Mouse (Mus musculus): ENCODE measurements around the gene Aipl1. TPM values are rescaled to one million over a fixed set of nuclear protein-coding genes. Genes with fewer than 3 reads are reported as not detected.

Aipl1 gene
- polyA plus RNA-seq, 1 experiment, result not detected

- 18% methylated on average over 45 of the region's 45 CpGs for WGBS
- Histone ChIP-seq H3K4me3 (ENCODE audit: insufficient read depth, low read depth, low read length) (no peak overlapping the region), H3K27ac (ENCODE audit: insufficient read depth, low read depth, low read length) (no peak overlapping the region), H3K4me1 (ENCODE audit: control insufficient read depth, insufficient read depth, low read length) (no peaks in the 10 kb centered on the region), H3K27me3 (replicated peaks; ENCODE audit: control insufficient read depth, insufficient read depth, low read length) (no peaks in the 10 kb centered on the region), H3K36me3 (ENCODE audit: control insufficient read depth, insufficient read depth, low read length) (no peaks in the 10 kb centered on the region)
- no peak for DNase-seq
- TF ChIP-seq CTCF (conservative IDR thresholded peaks at IDR 0.05; ENCODE audit: insufficient read depth, insufficient read length, low read depth, low read length) (no peak; the same call in 1 of the 2 replicates), POLR2A (IDR thresholded peaks at IDR 0.05; ENCODE audit: low read depth, low read length) (no peak)
These were observed 13.9 kb upstream of the Aipl1 start for GRCm38 (mm10) chr11:72050895-72051858.

GRCm38 (mm10) chr11:72050168-72050894 lies 13.0 kb upstream of the Aipl1 start:
- DNase-seq, result no peak
- no peak for TF ChIP-seq CTCF (conservative IDR thresholded peaks at IDR 0.05; ENCODE audit: insufficient read depth, insufficient read length, low read depth, low read length)
- TF ChIP-seq POLR2A (IDR thresholded peaks at IDR 0.05; ENCODE audit: low read depth, low read length), result no peak
- H3K4me3 ChIP-seq (ENCODE audit: insufficient read depth, low read depth, low read length), result no peak overlapping the region

GRCm38 (mm10) chr11:72049171-72049759 lies 12.0 kb upstream of the Aipl1 start:
- Histone ChIP-seq H3K4me3 (ENCODE audit: insufficient read depth, low read depth, low read length) (no peak overlapping the region), H3K36me3 (ENCODE audit: control insufficient read depth, insufficient read depth, low read length) (no peaks in the 10 kb centered on the region), H3K27me3 (replicated peaks; ENCODE audit: control insufficient read depth, insufficient read depth, low read length) (no peaks in the 10 kb centered on the region), H3K27ac (ENCODE audit: insufficient read depth, low read depth, low read length) (no peak overlapping the region), H3K4me1 (ENCODE audit: control insufficient read depth, insufficient read depth, low read length) (no peaks in the 10 kb centered on the region)
- 87% methylated on average over 8 of the region's 8 CpGs for WGBS
- no peak for TF ChIP-seq POLR2A (IDR thresholded peaks at IDR 0.05; ENCODE audit: low read depth, low read length)
- TF ChIP-seq CTCF (conservative IDR thresholded peaks at IDR 0.05; ENCODE audit: insufficient read depth, insufficient read length, low read depth, low read length), result no peak
- DNase-seq, result no peak

More at GRCm38 (mm10) chr11:72050168-72050894, 13.0 kb upstream of the Aipl1 start:
- Histone ChIP-seq H3K27me3 (replicated peaks; ENCODE audit: control insufficient read depth, insufficient read depth, low read length) (no peaks in the 10 kb centered on the region), H3K36me3 (ENCODE audit: control insufficient read depth, insufficient read depth, low read length) (no peaks in the 10 kb centered on the region), H3K27ac (ENCODE audit: insufficient read depth, low read depth, low read length) (no peak overlapping the region), H3K4me1 (ENCODE audit: control insufficient read depth, insufficient read depth, low read length) (no peaks in the 10 kb centered on the region)
- WGBS, result 41% methylated on average over 14 of the region's 14 CpGs

- H3K36me3 ChIP-seq (ENCODE audit: control insufficient read depth, insufficient read depth, low read length), result no peaks in the 10 kb centered on the region
- H3K27ac ChIP-seq (ENCODE audit: insufficient read depth, low read depth, low read length), result no peak overlapping the region
- no peaks in the 10 kb centered on the region for H3K27me3 ChIP-seq (replicated peaks; ENCODE audit: control insufficient read depth, insufficient read depth, low read length)
- no peak for DNase-seq
- TF ChIP-seq CTCF (conservative IDR thresholded peaks at IDR 0.05; ENCODE audit: insufficient read depth, insufficient read length, low read depth, low read length) (no peak), POLR2A (IDR thresholded peaks at IDR 0.05; ENCODE audit: low read depth, low read length) (no peak)
- H3K4me3 ChIP-seq (ENCODE audit: insufficient read depth, low read depth, low read length), result no peak overlapping the region
- WGBS, result 87% methylated on average over 6 of the region's 6 CpGs
- H3K4me1 ChIP-seq (ENCODE audit: control insufficient read depth, insufficient read depth, low read length), result no peaks in the 10 kb centered on the region
These were observed 11.4 kb upstream of the Aipl1 start for GRCm38 (mm10) chr11:72048730-72049129.

GRCm38 (mm10) chr11:72044231-72044630 lies 6.9 kb upstream of the Aipl1 start:
- TF ChIP-seq POLR2A (IDR thresholded peaks at IDR 0.05; ENCODE audit: low read depth, low read length) (no peak), CTCF (conservative IDR thresholded peaks at IDR 0.05; ENCODE audit: insufficient read depth, insufficient read length, low read depth, low read length) (no peak)
- Histone ChIP-seq H3K4me3 (ENCODE audit: insufficient read depth, low read depth, low read length) (no peak overlapping the region), H3K4me1 (ENCODE audit: control insufficient read depth, insufficient read depth, low read length) (no peaks in the 10 kb centered on the region), H3K36me3 (ENCODE audit: control insufficient read depth, insufficient read depth, low read length) (no peaks in the 10 kb centered on the region), H3K27me3 (replicated peaks; ENCODE audit: control insufficient read depth, insufficient read depth, low read length) (no peaks in the 10 kb centered on the region), H3K27ac (ENCODE audit: insufficient read depth, low read depth, low read length) (no peak overlapping the region)
- 78% methylated on average over 3 of the region's 3 CpGs for WGBS
- DNase-seq, result no peak

- H3K4me1 ChIP-seq (ENCODE audit: control insufficient read depth, insufficient read depth, low read length), result no peaks in the 10 kb centered on the region
- H3K27ac ChIP-seq (ENCODE audit: insufficient read depth, low read depth, low read length), result no peak overlapping the region
- no peaks in the 10 kb centered on the region for H3K27me3 ChIP-seq (replicated peaks; ENCODE audit: control insufficient read depth, insufficient read depth, low read length)
- H3K36me3 ChIP-seq (ENCODE audit: control insufficient read depth, insufficient read depth, low read length), result no peaks in the 10 kb centered on the region
- no peak for DNase-seq
- WGBS, result 3% methylated on average over 14 of the region's 14 CpGs
- TF ChIP-seq POLR2A (IDR thresholded peaks at IDR 0.05; ENCODE audit: low read depth, low read length) (no peak), CTCF (conservative IDR thresholded peaks at IDR 0.05; ENCODE audit: insufficient read depth, insufficient read length, low read depth, low read length) (no peak)
- peak overlapping the region; percentile 16; the same call in 1 of the 2 replicates for H3K4me3 ChIP-seq (ENCODE audit: insufficient read depth, low read depth, low read length)
These were observed 5.3 kb upstream of the Aipl1 start for GRCm38 (mm10) chr11:72042631-72043030.
